Mouse (Mus musculus) stomach, postnatal 0 days (tissue): ENCODE measurements at regions not wholly inside any gene's neighbourhood (a gene's known extent, or its start where the extent isn't known, plus 50 kb on each side); places are given as distances from the start of the nearest gene placed in this dataset.

ENCODE experiments used
- ATAC-seq: fragments of 200-750 bp; cut with Nextera tagmentation; 2 replicates; pipeline ENCODE4 v1.8.0; 2017; ENCODE audit not compliant: low FRiP score, low TSS enrichment
- DNase-seq: peaks from one replicate; pipeline ENCODE4 v3.0.0-alpha.2; 2016; ENCODE audit warnings: low spot score
- H3K27ac ChIP-seq: fragments of 300-500 bp; sonication (generic); replicated peaks from 2 replicates; pipeline ENCODE4 v1.5.1; 2014; ENCODE audit warnings: mild to moderate bottlenecking, control low read depth
- H3K27me3 ChIP-seq: fragments of 300-500 bp; sonication (generic); 2 replicates; pipeline ENCODE4 v1.6.1; 2014; ENCODE audit warnings: low read length; ENCODE audit not compliant: control insufficient read depth, insufficient read depth
- H3K36me3 ChIP-seq: fragments of 300-500 bp; sonication (generic); 2 replicates; pipeline ENCODE4 v1.6.1; 2014; ENCODE audit warnings: low read length, mixed read lengths; ENCODE audit not compliant: control insufficient read depth, insufficient read depth
- H3K4me1 ChIP-seq: fragments of 300-500 bp; sonication (generic); replicated peaks from 2 replicates; pipeline ENCODE4 v1.6.1; 2014; ENCODE audit warnings: antibody characterized with exemption; ENCODE audit not compliant: control insufficient read depth, insufficient read depth
- H3K4me2 ChIP-seq: fragments of 300-500 bp; sonication (generic); replicated peaks from 2 replicates; pipeline ENCODE4 v1.6.1; 2014; ENCODE audit warnings: low read depth, mild to moderate bottlenecking, control low read depth, moderate library complexity
- H3K4me3 ChIP-seq: fragments of 300-500 bp; sonication (generic); 2 replicates; pipeline ENCODE4 v1.5.1; 2014; ENCODE audit warnings: low read depth, low read length, control low read depth
- H3K9ac ChIP-seq: fragments of 300-500 bp; sonication (generic); 2 replicates; pipeline ENCODE4 v1.6.1; 2014; ENCODE audit warnings: mild to moderate bottlenecking, low read length, control low read depth, mixed read lengths
- H3K9me3 ChIP-seq: fragments of 300-500 bp; sonication (generic); 2 replicates; pipeline ENCODE4 v1.6.1; 2016; ENCODE audit warnings: low read length; ENCODE audit not compliant: control insufficient read depth
- CTCF ChIP-seq: IDR thresholded peaks from 2 replicates; pipeline ENCODE4 v1.5.1; 2016; ENCODE audit warnings: antibody characterized with exemption, low read depth, mild to moderate bottlenecking, moderate library complexity
- EP300 ChIP-seq: optimal IDR thresholded peaks from 2 replicates; pipeline ENCODE3; 2016; ENCODE audit warnings: antibody characterized with exemption
- WGBS: fragments of 180-500 bp; shearing (Covaris S2); extraction: QIAGEN DNeasy Blood & Tissue Kit; methylation state at CpG from one replicate; pipeline ENCODE4 v1.1.7; 2014; 5-methylcytosine and 5-hydroxymethylcytosine counted together

GRCm38 (mm10) chr15:62152133-62152532 lies 1229.3 kb upstream of the A1bg start:
- no peaks in the 10 kb centered on the region; the same call in 1 of the 2 replicates for H3K36me3 ChIP-seq
- DNase-seq (no peak), ATAC-seq (0 out of 2 replicates have a peak, but pooled peaks have one; percentile 9)
- H3K4me2 ChIP-seq: no peak overlapping the region
- H3K27ac ChIP-seq: no peak overlapping the region
- no peaks in the 10 kb centered on the region for H3K4me1 ChIP-seq
- no peaks in the 10 kb centered on the region for H3K9me3 ChIP-seq
- no peak overlapping the region for H3K9ac ChIP-seq
- H3K27me3 ChIP-seq: no peaks in the 10 kb centered on the region
- TF ChIP-seq EP300: no peak
- TF ChIP-seq CTCF: no peak
- 91% methylated on average over 2 of the region's 2 CpGs for WGBS
- no peak overlapping the region for H3K4me3 ChIP-seq

- Histone ChIP-seq H3K36me3 (no peaks in the 10 kb centered on the region; the same call in 1 of the 2 replicates), H3K9me3 (no peaks in the 10 kb centered on the region), H3K4me2 (no peak overlapping the region), H3K4me3 (no peak overlapping the region), H3K9ac (no peak overlapping the region), H3K27me3 (no peaks in the 10 kb centered on the region), H3K4me1 (no peaks in the 10 kb centered on the region), H3K27ac (no peak overlapping the region)
- 66% methylated on average over 3 of the region's 3 CpGs for WGBS
- peak; percentile 78 for ATAC-seq
- TF ChIP-seq CTCF: no peak
- TF ChIP-seq EP300: no peak
- peak; percentile 37 for DNase-seq
Observed at GRCm38 (mm10) chr15:62151690-62152089, 1228.9 kb upstream of the A1bg start.

GRCm38 (mm10) chr15:62150296-62150695 lies 1227.5 kb upstream of the A1bg start:
- Histone ChIP-seq H3K4me2 (no peak overlapping the region), H3K9me3 (no peaks in the 10 kb centered on the region), H3K36me3 (no peaks in the 10 kb centered on the region), H3K4me3 (no peak overlapping the region), H3K27me3 (no peaks in the 10 kb centered on the region), H3K27ac (no peak overlapping the region), H3K9ac (no peak overlapping the region), H3K4me1 (no peaks in the 10 kb centered on the region)
- ATAC-seq (no peak), DNase-seq (no peak)
- TF ChIP-seq CTCF (no peak), EP300 (no peak)
- 68% methylated on average over 4 of the region's 4 CpGs for WGBS

- TF ChIP-seq CTCF: no peak
- TF ChIP-seq EP300: no peak
- Histone ChIP-seq H3K36me3 (no peaks in the 10 kb centered on the region), H3K9ac (no peak overlapping the region), H3K9me3 (no peaks in the 10 kb centered on the region), H3K4me1 (no peaks in the 10 kb centered on the region), H3K4me2 (no peak overlapping the region), H3K27me3 (no peaks in the 10 kb centered on the region), H3K27ac (no peak overlapping the region), H3K4me3 (no peak overlapping the region)
- ATAC-seq: no peak
- WGBS: 88% methylated on average over 10 of the region's 10 CpGs
- DNase-seq: no peak
Observed at GRCm38 (mm10) chr15:62148680-62149237, 1225.9 kb upstream of the A1bg start.

GRCm38 (mm10) chr15:62147343-62147953 lies 1224.6 kb upstream of the A1bg start:
- H3K27ac ChIP-seq: no peak overlapping the region
- no peak for DNase-seq
- H3K27me3 ChIP-seq: no peaks in the 10 kb centered on the region
- H3K4me2 ChIP-seq: no peak overlapping the region
- H3K4me3 ChIP-seq: no peak overlapping the region
- H3K9me3 ChIP-seq: no peaks in the 10 kb centered on the region
- no peak overlapping the region for H3K9ac ChIP-seq
- TF ChIP-seq CTCF: no peak
- no peak for TF ChIP-seq EP300
- no peak for ATAC-seq
- H3K4me1 ChIP-seq: no peaks in the 10 kb centered on the region
- no peaks in the 10 kb centered on the region for H3K36me3 ChIP-seq
- 58% methylated on average over 5 of the region's 5 CpGs for WGBS

GRCm38 (mm10) chr15:62145643-62146285 lies 1223.0 kb upstream of the A1bg start:
- Histone ChIP-seq H3K4me1 (no peaks in the 10 kb centered on the region), H3K4me2 (no peak overlapping the region), H3K4me3 (no peak overlapping the region), H3K9ac (no peak overlapping the region), H3K9me3 (no peaks in the 10 kb centered on the region), H3K36me3 (no peaks in the 10 kb centered on the region), H3K27ac (no peak overlapping the region), H3K27me3 (no peaks in the 10 kb centered on the region)
- ATAC-seq (no peak), DNase-seq (no peak)
- WGBS: 87% methylated on average over 4 of the region's 4 CpGs
- TF ChIP-seq EP300: no peak
